Mouse (Mus musculus) heart, postnatal 25 days (tissue): Measurements from ENCODE around the gene Dcxr. TPM values are rescaled to one million over a fixed set of nuclear protein-coding genes. Genes with fewer than 3 reads are reported as not detected.
A peak's percentile ranks its signal among the peaks of the same experiment; 100 is the strongest.
"Not testable (repeated sequence)": the region's sequence is repeated elsewhere in the genome, so short reads cannot be mapped to it uniquely, and the experiment has no call there.

ENCODE experiments used
- DNase-seq: peaks from one replicate; pipeline ENCODE4 v3.0.0; 2022; ENCODE audit warnings: low spot score
- intact Hi-C: fragments of 180-260 bp; cut with DNase I; formaldehyde crosslinking; loops from one replicate; pipeline ENCODE4 v1.15.1; 2025
- total RNA-seq, 2 experiments: library from RNA; stranded (reverse); gene quantifications; 2 replicates each; pipeline ENCODE4 v1.2.3; 2021

Gene Dcxr
- total RNA-seq, 2 experiments from 2014 or later, result 6.8 to 7.5 TPM

DNA sequence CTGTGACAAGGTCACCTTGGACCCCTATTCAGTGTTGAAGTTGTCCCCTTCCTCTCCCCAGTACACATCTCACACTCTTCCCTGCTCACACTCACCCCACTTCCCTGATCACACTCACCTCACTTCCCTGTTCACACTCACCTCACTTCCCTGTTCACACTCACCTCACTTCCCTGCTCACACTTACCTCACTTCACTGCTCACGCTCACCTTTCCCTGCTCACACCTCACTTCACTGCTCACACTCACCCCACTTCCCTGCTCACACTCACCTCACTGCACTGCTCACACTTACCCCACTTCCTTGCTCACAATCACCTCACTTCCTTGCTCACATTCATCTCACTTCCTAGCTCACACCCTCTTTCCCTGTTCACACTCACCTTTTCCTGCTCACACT, 4.3 kb upstream of the Dcxr start:
- DNase-seq, result no peak
- intact Hi-C loops, result no loop called here

DNA sequence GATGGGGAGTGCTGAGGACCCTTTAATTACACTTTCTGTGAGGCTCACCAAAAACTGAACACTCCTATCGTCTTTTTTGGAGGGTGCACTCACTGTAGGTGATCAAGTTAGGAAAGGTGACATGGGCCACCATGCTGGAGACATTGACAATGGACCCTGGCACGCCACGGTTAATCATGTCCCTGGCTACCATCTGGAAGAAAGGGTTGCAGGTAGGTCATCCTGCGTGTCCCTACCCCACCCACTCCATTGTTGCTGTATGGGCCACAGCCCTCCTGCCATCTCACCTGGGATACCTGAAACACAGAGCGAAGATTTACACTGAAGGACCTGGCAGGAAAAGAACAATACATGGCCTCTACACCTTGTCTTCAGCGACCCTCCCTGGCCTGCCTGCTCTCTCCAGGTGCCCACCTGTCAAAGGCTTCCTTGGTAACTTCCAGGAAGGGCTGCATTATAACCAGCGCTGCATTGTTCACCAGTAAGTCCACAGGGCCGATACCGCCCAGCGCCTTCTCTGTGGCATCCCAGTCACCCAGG, 3.3 kb upstream of the Dcxr start:
- intact Hi-C loops, result no loop called here
- DNase-seq, result no peak

DNA sequence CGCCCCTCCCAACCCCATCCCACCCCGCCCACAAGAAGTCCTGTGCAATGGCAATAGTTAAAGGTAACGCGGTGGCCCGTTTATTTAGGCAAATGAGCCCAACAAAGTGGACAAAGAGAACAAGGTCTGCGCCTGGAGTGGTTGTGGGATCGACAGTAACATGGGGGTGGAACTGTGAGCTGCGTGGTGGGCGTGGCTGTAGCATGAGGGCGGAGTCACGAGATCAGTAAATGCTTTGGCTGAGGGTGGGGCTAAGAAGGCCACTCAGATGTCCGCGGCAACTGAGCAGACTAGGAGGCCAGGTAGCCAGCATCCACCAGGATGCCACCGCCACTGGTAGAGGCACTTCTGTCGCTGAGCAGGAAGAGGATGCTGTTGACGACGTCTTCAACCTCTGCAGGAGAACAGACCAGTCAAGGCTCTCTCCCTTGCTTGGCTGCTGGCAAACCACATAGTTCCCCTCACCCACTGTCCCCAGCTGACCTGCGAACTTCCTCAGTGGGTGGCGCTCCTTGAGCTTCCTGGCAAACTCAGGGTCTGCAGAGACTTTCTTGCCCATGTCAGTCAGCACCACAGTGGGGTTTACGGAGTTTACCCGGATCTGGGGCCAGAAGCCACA, 2.5 kb upstream of the Dcxr start:
- peak; percentile 2 for DNase-seq
- intact Hi-C loops, result not testable (repeated sequence)

DNA sequence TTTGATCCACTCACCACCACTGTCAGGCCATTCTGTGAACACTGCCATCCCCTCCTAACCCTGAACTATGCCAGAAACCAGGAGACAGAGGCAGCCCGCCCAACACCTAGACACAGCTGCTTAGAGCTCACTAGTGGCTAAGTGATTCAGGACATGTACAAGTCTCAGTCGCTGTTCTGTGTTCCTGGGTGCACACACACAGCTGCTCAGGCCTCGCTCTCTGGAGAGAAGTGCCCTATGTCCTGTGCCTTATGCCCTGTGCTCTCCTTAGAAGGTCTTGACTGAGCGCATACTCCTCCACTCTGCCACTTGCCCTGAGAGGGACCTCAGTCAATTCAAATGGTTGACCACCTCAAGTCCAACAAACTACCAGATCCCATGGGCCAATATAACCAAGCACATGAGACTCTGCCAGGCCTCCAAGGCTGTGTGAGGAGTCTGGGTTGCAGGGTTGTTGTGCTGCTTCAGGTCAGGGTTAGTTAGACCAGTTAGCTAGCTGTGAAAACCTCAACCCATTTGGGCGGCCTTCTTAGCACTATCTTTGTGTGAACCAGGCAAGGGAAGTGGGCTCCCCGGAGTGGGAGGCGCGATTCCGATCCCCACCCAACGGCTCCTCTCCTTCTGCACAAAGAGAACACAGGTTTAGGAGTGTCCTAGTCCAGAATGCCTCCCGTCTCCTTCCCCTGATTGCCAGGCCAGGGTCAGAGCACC, 1.6 kb upstream of the Dcxr start:
- DNase-seq, result no peak
- intact Hi-C loops, result no loop called here

DNA sequence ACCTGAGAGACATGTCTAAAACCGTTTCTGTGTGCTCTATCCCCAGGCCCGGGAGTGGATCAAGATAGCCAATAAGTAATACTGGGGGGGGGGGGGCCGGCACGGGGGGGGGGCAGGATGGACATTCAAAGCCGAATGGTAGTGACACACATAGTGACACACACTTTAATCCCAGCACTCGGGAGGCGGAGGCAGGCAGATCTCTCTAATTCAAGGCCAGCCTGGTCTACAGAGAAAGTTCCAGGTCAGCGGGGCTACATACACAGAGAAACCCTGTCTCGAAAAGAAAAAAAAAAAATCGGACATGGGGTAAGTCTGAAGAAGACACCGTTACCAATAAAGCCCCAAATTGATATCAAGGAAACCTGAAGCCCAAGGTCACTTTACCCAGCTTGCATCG, 483 bp upstream of the Dcxr start:
- intact Hi-C loops, result no loop called here
- no peak for DNase-seq

DNA sequence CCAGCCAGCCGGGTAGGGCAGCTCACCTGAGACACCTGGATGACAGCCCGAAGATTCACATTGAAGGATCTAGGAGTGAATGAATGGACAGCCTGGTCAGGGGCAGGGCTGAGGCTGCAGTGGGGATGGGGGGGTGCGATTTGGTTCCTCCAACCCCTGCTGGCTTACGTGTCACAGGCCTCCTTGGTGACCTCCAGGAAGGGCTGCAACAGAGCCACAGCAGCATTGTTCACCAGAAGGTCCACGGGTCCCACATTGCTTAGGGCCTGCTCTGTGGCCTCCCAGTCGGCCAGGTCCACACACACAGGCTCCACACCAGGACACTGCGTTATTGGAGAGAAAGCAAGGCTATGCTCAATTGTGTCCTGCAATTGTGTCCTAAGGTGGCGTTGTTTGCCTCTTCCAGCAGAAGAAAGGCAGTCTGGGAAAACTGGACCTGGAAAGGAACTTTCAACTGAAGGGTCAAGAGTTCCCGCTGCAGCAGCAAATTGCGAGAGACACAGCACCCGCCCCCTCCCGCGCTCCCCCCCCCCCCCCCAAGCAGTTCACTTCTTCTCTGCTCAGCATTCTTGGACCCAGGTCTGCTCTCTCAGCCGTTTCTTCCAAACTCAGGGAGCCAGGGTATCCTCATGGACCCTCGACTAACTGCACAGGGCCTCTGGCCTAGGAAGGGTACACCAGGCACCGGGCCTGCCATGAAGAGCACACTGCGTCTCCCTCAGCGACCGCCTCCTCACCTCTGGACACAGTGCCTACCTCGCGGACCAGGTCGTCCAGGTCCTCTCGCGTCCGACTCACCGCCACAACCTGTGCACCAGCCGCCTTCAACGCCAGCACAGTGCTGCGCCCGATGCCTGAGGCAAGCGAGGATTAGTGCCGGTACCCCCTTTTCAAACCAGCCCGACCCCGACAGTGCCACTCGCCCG, 575 bp downstream of the Dcxr start:
- intact Hi-C loops, result no loop called here
- DNase-seq, result no peak

DNA sequence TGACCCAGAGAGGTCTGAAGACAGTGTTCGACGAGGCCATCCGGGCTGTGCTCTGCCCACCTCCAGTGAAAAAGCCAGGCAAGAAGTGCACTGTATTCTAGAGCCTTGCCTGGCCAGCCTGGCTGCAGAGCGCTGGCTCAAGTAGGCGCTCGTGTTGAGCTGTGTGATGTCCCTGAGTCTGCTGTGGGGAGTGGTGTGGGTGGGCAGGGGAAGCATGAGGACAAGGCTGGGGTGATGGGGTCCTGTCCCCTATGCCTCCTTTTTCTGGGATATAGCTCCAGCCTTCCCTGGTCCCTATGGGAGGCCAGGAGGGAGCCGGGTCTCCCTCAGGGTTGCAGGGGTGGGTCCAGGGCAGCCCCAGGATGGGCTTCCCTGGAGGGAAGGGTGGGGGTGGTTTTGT, 3.6 kb downstream of the Dcxr start:
- intact Hi-C loops, result loop anchor here (5.0 kb wide), 1 partner anchor 319 kb away; no protein-coding TSS in a partner anchor
- no peak for DNase-seq

DNA sequence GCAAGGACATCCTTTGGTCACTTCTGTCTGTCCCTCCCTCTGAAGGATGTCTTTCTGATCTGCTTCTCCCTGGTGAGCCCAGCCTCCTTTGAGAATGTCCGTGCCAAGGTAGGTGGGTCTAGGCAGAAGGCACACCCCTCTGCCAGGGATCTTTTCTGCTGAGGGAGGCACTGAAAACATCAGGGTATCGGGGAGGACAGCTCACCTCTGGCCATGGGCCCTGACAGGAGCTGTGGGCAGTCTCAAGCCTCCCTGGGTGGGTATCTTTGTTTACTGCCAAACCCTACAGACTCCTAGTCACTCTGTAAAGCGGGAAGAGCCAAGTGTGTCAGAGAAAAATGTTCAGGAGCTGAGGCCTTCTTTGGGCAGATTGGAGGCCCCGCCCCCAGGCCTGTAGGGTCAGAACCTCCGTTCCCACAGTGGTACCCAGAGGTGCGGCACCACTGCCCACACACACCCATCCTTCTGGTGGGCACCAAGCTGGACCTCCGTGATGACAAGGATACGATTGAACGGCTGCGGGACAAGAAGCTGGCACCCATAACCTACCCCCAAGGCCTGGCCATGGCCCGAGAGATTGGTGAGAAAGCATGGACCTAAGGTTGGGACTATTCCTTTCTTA, 4.2 kb downstream of the Dcxr start:
- no peak for DNase-seq

DNA sequence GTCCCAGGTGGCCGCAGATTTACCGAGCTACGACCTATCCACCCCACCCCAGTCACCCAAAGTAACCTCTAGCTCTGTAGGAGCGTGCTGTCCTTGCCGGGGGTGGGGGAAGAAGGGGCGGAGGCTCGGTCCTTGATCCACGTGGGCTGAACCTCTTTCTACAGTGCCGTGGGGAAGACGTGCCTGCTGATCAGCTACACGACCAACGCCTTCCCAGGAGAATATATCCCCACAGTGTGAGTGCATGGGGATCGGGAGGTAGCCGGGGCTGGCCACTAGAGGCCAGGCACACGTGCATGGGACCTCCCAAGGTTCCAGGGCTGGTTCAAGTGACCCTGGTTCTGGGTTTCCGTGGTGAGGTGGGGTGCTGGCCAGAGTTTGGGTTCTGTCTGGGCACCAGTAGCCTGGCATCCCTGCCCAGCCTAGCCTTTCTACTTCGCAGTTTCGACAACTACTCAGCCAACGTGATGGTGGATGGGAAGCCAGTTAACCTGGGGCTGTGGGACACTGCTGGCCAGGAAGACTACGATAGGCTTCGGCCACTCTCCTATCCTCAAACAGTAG, 4.9 kb downstream of the Dcxr start:
- intact Hi-C loops, result loop anchor here (5.0 kb wide), 1 partner anchor 320 kb away; no protein-coding TSS in a partner anchor
- DNase-seq, result no peak

More for the DNA sequence above, 4.2 kb downstream of the Dcxr start:
- intact Hi-C loops, result loop anchor here (5.0 kb wide), 1 partner anchor 319 kb away; no protein-coding TSS in a partner anchor

DNA sequence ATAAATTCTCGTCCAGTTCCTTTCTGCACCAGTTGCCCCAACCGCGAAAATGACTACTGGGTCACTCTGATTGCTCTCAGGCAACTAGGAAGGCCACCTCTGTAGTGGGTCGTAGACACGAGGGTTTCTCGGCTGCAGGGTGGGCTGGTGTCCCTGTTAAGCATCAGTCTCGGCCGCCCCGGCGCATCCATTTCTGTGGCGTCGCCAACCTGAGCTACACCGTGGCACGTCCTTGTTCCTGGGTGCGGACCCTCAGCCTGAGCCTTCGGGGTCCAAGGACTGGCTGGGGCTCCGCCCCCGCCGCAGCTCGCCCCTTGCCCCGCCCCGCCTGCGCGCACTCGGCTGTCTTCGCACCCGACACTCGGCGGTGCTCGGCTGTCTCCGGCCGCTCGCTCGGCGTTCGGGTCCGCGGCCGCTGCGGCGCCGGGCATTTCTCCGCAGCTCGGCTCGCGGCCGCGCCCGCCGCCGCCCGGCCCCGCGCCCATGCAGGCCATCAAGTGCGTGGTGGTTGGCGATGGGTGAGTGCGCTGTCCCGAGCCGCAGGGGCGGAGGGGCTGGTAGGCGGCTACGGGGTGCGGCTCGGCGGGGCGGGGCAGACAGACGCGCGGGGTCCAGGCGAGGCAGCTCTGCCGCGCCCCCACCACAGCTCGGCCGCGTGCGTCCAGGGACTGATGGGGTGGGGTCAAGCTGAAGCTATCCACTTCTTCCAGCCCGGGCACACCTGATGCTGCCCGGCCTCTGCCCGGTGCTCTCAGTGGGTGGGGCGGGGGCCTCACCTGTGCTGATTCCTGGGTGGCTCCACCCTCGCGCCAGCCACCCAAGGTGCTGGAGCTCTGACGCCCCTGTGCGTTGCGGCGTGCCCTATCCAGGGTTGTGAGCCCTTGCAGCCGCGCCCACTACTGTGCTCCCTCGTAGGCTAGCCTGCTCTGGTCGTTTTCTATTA, 5.7 kb downstream of the Dcxr start, which contains the start of gene Rac3:
Gene Rac3, plus strand, starts transcription at position 347 of the 943 bp plus-strand sequence.
- intact Hi-C loops, result loop anchor here (5.0 kb wide), 1 partner anchor 321 kb away; no protein-coding TSS in a partner anchor
- no peak for DNase-seq

DNA sequence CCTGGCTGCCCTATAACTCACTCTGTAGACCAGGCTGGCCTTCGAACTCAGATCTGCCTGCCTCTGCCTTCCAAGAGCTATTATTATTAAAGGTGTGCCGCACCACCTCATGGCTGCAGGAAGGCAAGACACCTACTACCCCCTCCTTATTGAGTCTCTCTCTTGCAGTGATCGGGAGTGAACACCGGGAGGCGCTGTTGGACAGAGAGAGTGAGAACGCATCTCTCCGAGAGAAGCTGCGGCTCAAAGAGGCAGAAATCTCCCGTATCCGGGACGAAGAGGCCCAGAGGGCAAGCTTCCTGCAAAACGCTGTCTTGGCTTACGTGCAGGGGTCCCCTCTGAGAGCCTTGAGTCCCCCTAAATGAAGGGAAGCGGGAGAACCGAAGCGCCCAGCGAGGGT, 6.6 kb downstream of the Dcxr start:
- intact Hi-C loops, result loop anchor here (1.0 to 5.0 kb wide), 3 partner anchors 56 to 322 kb away; no protein-coding TSS in a partner anchor
- peak; percentile 68 for DNase-seq

DNA sequence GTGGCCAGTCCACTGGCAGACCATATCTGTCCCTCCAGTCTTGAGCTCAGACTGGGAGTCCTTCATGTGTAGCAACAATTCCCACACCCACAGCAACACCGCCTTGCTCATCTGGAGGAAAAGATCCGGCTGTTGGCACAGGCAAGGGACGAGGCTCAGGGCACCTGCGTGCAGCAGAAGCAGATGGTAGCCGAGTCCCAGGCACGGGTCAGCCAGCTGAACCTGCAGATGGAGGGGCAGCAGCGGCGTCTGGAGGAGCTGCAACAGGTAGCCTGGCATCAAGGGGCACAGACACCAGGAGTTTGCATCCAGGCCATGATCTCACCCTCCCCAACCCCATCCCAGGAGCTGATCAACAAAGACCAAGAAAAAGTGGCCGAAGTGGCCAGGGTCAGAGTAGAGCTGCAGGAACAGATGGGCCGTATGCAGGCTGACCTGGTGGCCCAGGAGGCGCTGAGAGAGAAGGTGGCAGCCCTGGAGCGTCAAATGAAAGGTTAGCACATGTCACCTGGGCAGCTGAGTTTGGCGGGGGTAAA, 7.2 kb downstream of the Dcxr start:
- intact Hi-C loops, result loop anchor here (1.0 to 10.0 kb wide), 5 partner anchors 56 to 322 kb away; no protein-coding TSS in a partner anchor
- DNase-seq, result no peak

DNA sequence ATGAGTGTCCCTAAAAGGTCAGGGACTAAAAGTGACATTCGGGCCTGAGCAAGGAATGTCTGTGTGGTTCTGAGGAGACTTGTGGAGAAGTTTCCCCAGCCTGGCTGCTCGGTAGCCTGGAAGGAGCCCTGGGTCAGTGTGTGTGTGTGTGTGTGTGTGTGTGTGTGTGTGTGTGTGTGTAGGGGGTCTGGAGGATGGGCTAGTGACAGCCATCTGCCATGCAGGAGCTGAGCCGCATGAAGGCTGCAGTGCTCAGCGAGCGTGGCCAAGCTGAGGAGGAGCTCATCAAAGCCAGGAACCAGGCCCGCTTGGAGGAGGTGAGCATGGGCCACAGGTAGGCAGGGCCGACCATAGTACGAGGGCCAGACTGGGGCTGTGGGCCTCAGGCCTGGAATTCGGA, 7.8 kb downstream of the Dcxr start:
- intact Hi-C loops, result loop anchor here (5.0 to 10.0 kb wide), 2 partner anchors 204 to 232 kb away; no protein-coding TSS in a partner anchor
- DNase-seq, result no peak

DNA sequence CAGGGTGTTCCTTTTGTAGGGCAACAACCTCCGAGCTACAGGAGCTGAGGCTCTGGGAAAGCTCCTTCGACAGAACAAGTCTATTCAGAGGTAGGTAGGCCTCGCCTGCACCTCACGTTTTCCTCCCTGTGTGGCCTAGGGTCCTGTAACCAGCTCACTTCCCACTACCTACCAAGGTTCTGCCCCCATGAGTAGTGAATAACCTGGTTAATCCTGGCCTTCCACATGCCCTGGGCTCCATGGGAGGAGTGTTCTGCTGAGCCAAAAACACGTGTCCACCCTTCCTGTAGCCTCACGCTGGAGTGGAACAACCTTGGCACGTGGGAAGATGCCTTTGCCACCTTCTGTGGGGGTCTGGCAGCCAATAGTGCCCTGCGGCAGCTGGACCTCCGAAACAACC, 11.9 kb downstream of the Dcxr start:
- intact Hi-C loops, result loop anchor here (5.0 to 10.0 kb wide), 2 partner anchors 200 to 228 kb away; no protein-coding TSS in a partner anchor
- DNase-seq, result no peak

DNA sequence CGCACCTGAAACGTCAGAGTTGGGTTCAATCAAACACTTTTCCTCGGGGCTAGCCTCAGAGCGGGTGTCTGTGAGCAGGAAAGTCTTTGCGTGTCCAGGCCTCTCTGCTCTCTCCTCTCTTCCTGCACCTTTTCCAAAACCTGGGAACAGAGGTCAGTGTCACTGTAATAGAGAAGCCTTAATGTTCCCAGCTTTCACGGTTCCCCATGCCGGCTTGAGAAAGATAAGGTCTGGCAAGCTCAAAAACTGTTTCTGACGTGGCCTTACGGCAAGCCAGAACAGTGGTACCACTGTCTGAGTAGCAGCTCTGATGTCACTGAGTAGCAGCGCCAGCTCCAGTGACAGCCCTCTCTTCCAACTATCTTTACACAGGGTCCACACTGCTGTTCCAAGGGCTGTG, 12.5 kb downstream of the Dcxr start:
- DNase-seq, result no peak
- intact Hi-C loops, result loop anchor here (10.0 kb wide), 1 partner anchor 200 kb away; no protein-coding TSS in a partner anchor

DNA sequence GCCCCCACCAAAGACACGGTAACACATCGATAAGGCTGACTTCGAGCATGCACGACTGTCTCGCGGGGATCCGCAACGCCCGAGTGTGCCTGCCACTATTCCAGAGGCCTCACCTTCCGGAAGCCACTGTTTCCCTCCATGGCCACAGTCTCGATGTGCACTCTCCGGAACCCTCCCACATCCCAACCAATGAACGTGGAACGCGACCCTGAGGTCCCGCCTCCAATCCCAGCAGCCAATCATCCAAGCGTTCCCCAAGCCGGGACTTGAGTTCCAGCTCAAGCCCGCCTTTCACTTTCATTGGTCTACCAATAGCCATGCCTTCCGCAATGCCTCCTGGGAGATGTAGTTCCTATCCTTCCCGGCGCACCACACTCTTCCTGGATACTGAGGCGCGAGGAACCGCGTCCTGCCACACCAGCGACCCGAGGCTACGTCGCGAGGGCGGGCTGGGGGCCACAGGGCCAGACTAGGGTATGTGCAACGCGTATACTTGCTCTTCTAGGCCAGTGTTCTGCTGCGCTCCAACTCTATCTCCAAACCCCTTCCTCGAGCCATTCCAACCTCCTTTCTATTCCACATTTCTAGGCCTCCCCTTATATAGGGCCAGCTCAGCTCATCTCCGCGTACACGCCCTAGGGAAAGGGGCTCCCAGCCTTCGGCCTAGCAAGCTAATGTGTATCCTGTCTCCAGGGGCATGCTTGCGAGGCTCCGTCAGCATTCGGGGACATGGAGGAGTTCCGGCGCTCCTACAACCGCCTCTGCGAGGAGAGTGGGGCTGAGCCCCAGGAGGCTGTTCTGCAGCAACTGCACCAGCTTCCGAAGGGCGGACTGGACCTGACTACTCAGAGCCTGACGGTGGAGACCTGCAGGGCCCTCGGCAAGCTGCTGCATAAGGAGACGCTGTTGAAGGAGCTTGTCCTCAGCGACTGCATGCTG, 13.2 kb downstream of the Dcxr start, which contains the start of the genes Cenpx and Lrrc45:
Gene Cenpx, minus strand, starts transcription at position 159 of the 939 bp plus-strand sequence.
Gene Lrrc45, plus strand, starts transcription at position 346 of the 939 bp plus-strand sequence.
- DNase-seq, result peak; percentile 97
- intact Hi-C loops, result loop anchor here (2.0 to 10.0 kb wide), 2 partner anchors 89 to 199 kb away; partner anchors contain the start of gene Sirt7
